Mouse (Mus musculus): ENCODE measurements around the gene Mpped2.

DNA sequence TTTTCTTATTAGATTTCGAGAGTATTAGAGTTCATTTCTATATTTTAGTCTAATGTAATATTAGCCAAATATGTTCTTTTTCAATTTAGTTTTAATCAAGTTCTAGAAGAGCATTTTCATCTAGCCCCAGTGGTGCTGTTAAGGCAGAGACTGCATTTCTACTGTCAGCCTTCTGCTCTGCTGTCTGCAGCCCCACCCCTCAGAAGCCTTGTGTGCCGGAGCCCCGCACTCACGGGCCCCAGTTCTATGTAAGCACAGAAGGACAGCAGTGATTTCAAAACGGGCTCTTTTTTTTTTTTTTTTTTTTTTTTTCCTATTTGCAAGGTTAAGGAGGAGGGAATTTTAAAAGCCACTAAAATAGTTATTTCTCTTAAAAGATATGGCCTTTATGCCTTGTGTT lies 79.6 kb downstream of the Mpped2 start:
- TF ChIP-seq CTCF (conservative IDR thresholded peaks at IDR 0.05; ENCODE audit: low read length): no peak
- no peak for TF ChIP-seq POU5F1 (IDR thresholded peaks at IDR 0.05; ENCODE audit: borderline replicate concordance, low read length)
